Mouse (Mus musculus): ENCODE data around the gene Pitpnb. TPM values are rescaled to one million over a fixed set of nuclear protein-coding genes. Genes with fewer than 3 reads are reported as not detected.

Gene Pitpnb
- polyA plus RNA-seq, 1 experiment from 2014 or later = 102 TPM

- TF ChIP-seq CTCF (IDR thresholded peaks at IDR 0.05) = no peak
- no peaks in the 10 kb centered on the region for H3K27me3 ChIP-seq
- ATAC-seq (no peak), DNase-seq (ENCODE audit: low read depth, low spot score) (no peak)
- ChIA-PET POLR2A (interaction anchor here (0.5 to 0.8 kb wide), 2 partner anchors 64 to 403 kb away, joined by 3 read pairs; no protein-coding TSS in a partner anchor), CTCF (interaction anchor here (0.8 kb wide), 1 partner anchor 13 kb away, joined by 3 read pairs; no protein-coding TSS in a partner anchor)
- in situ Hi-C loops (cut with MboI; ENCODE audit: low pct_unique_long_range_greater_than_20kb) = no loop called here
These were observed 65.6 kb downstream of the Pitpnb start for GRCm38 (mm10) chr5:111396199-111396598.

GRCm38 (mm10) chr5:111398471-111398870, 67.9 kb downstream of the Pitpnb start:
- no peak for TF ChIP-seq CTCF (IDR thresholded peaks at IDR 0.05)
- ATAC-seq = no peak
- H3K27me3 ChIP-seq = no peaks in the 10 kb centered on the region
- CTCF ChIA-PET = interaction anchor here (0.5 kb wide), 1 partner anchor 16 kb away, joined by 3 read pairs; no protein-coding TSS in a partner anchor
- no peak for DNase-seq (ENCODE audit: low read depth, low spot score)
- in situ Hi-C loops (cut with MboI; ENCODE audit: low pct_unique_long_range_greater_than_20kb) = no loop called here
- POLR2A ChIA-PET = no interaction called here

- H3K27me3 ChIP-seq = no peaks in the 10 kb centered on the region
- DNase-seq (ENCODE audit: low read depth, low spot score) (no peak), ATAC-seq (no peak)
- POLR2A ChIA-PET = no interaction called here
- in situ Hi-C loops (cut with MboI; ENCODE audit: low pct_unique_long_range_greater_than_20kb) = no loop called here
- no peak for TF ChIP-seq CTCF (IDR thresholded peaks at IDR 0.05)
- CTCF ChIA-PET = no interaction called here
These were observed 68.7 kb downstream of the Pitpnb start for GRCm38 (mm10) chr5:111399271-111399670.

- ChIA-PET POLR2A (no interaction called here), CTCF (no interaction called here)
These were observed 71.5 kb downstream of the Pitpnb start for GRCm38 (mm10) chr5:111401879-111402650.

GRCm38 (mm10) chr5:111402651-111402996, 72.1 kb downstream of the Pitpnb start:
- in situ Hi-C loops (cut with MboI; ENCODE audit: low pct_unique_long_range_greater_than_20kb) = no loop called here
- CTCF ChIA-PET = no interaction called here
- POLR2A ChIA-PET = no interaction called here
- TF ChIP-seq CTCF (IDR thresholded peaks at IDR 0.05) = no peak
- DNase-seq (ENCODE audit: low read depth, low spot score) (no peak), ATAC-seq (no peak)
- no peaks in the 10 kb centered on the region for H3K27me3 ChIP-seq

More at GRCm38 (mm10) chr5:111401879-111402650, 71.5 kb downstream of the Pitpnb start:
- H3K27me3 ChIP-seq = no peaks in the 10 kb centered on the region
- in situ Hi-C loops (cut with MboI; ENCODE audit: low pct_unique_long_range_greater_than_20kb) = no loop called here
- DNase-seq (ENCODE audit: low read depth, low spot score) = no peak
- ATAC-seq = no peak
- TF ChIP-seq CTCF (IDR thresholded peaks at IDR 0.05) = no peak

GRCm38 (mm10) chr5:111404721-111405120, 74.2 kb downstream of the Pitpnb start:
- H3K27me3 ChIP-seq = no peaks in the 10 kb centered on the region
- no peak for TF ChIP-seq CTCF (IDR thresholded peaks at IDR 0.05)
- POLR2A ChIA-PET = no interaction called here
- no peak for DNase-seq (ENCODE audit: low read depth, low spot score)
- CTCF ChIA-PET = interaction anchor here (2.3 kb wide), 1 partner anchor 9 kb away, joined by 9 read pairs; no protein-coding TSS in a partner anchor
- in situ Hi-C loops (cut with MboI; ENCODE audit: low pct_unique_long_range_greater_than_20kb) = no loop called here
- no peak for ATAC-seq

GRCm38 (mm10) chr5:111408470-111409105, 78.0 kb downstream of the Pitpnb start:
- no peak for DNase-seq (ENCODE audit: low read depth, low spot score)
- ChIA-PET POLR2A (interaction anchor here (0.6 kb wide), 1 partner anchor 45 kb away, joined by 4 read pairs; no protein-coding TSS in a partner anchor), CTCF (interaction anchor here (0.6 to 1.0 kb wide), 2 partner anchors 13 to 17 kb away, joined by 3 read pairs; no protein-coding TSS in a partner anchor)
- no peak for TF ChIP-seq CTCF (IDR thresholded peaks at IDR 0.05)
- no peaks in the 10 kb centered on the region for H3K27me3 ChIP-seq
- peak; percentile 52 for ATAC-seq
- in situ Hi-C loops (cut with MboI; ENCODE audit: low pct_unique_long_range_greater_than_20kb) = no loop called here

- no peak for TF ChIP-seq CTCF (IDR thresholded peaks at IDR 0.05)
- DNase-seq (ENCODE audit: low read depth, low spot score) (no peak), ATAC-seq (peak; percentile 57)
- ChIA-PET POLR2A (interaction anchor here (0.6 kb wide), 1 partner anchor 46 kb away, joined by 4 read pairs; no protein-coding TSS in a partner anchor), CTCF (interaction anchor here (0.6 to 1.2 kb wide), 6 partner anchors 12 to 738 kb away, joined by 3 to 4 read pairs (median 3); no protein-coding TSS in a partner anchor)
- in situ Hi-C loops (cut with MboI; ENCODE audit: low pct_unique_long_range_greater_than_20kb) = loop anchor here (5.0 to 10.0 kb wide), 3 partner anchors 273 to 743 kb away; no protein-coding TSS in a partner anchor
- no peaks in the 10 kb centered on the region for H3K27me3 ChIP-seq
These were observed 79.0 kb downstream of the Pitpnb start for GRCm38 (mm10) chr5:111409412-111410044.

GRCm38 (mm10) chr5:111410665-111411064, 80.1 kb downstream of the Pitpnb start:
- no peak for DNase-seq (ENCODE audit: low read depth, low spot score)
- CTCF ChIA-PET = interaction anchor here (0.8 kb wide), 1 partner anchor 737 kb away, joined by 3 read pairs; no protein-coding TSS in a partner anchor
- H3K27me3 ChIP-seq = peaks cover 1% of the 10 kb centered on the region
- POLR2A ChIA-PET = no interaction called here
- ATAC-seq = no peak
- in situ Hi-C loops (cut with MboI; ENCODE audit: low pct_unique_long_range_greater_than_20kb) = loop anchor here (5.0 to 10.0 kb wide), 3 partner anchors 272 to 742 kb away; no protein-coding TSS in a partner anchor
- TF ChIP-seq CTCF (IDR thresholded peaks at IDR 0.05) = no peak

GRCm38 (mm10) chr5:111414192-111414591, 83.6 kb downstream of the Pitpnb start:
- CTCF ChIA-PET = interaction anchor here (0.6 to 1.7 kb wide), 10 partner anchors 10 to 742 kb away, joined by 3 to 9 read pairs (median 3); no protein-coding TSS in a partner anchor

More at GRCm38 (mm10) chr5:111414192-111414591, 83.6 kb downstream of the Pitpnb start:
- H3K27me3 ChIP-seq = peaks cover 20% of the 10 kb centered on the region
- DNase-seq (ENCODE audit: low read depth, low spot score) (no peak), ATAC-seq (peak; percentile 28)
- TF ChIP-seq CTCF (IDR thresholded peaks at IDR 0.05) = no peak
- in situ Hi-C loops (cut with MboI; ENCODE audit: low pct_unique_long_range_greater_than_20kb) = loop anchor here (5.0 to 10.0 kb wide), 3 partner anchors 268 to 738 kb away; no protein-coding TSS in a partner anchor
- POLR2A ChIA-PET = interaction anchor here (0.5 kb wide), 1 partner anchor 743 kb away, joined by 7 read pairs; no protein-coding TSS in a partner anchor
